Mouse (Mus musculus) spleen, adult 2 months (tissue): ENCODE results near the gene Crnkl1.

Experiments used
- CTCF ChIP-seq: fragments of 200-500 bp; IDR thresholded peaks from 2 replicates; pipeline ENCODE4 v1.5.1; 2011; ENCODE audit warnings: mild to moderate bottlenecking, inconsistent platforms; ENCODE audit not compliant: insufficient read depth, insufficient read length, insufficient replicate concordance; ENCODE audit errors: extremely low read depth
- POLR2A ChIP-seq: fragments of 200-500 bp; IDR thresholded peaks from 2 replicates; pipeline ENCODE4 v1.6.1; 2011; ENCODE audit warnings: low read depth, low read length, inconsistent platforms

- TF ChIP-seq POLR2A (no peak), CTCF (no peak)
These were observed 49.7 kb downstream of the Crnkl1 start for GRCm38 (mm10) chr2:145884913-145885785.
